In the genomic region with DNA sequence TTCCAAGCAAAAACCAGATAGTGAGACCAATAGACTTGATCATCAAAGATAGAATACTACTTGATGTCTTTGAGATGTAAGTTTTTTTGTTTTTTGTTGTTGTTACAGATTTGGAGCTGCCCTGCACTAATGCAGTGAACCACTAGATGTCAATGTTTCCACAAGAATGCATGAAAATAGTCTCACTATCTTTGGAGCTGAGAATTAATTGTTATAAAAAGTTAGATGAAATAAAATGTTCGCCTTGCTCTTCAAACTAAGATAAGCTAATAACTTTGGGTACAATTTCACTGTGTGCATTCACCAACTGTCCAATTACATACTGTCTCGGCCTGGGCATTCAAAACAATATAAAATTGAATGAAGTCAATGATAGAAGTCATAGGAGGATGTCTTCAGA, we compare ENCODE assay signal across 9 mouse cellular contexts.
DNase-seq lines count a peak whose midpoint lies in the region; ATAC-seq lines count a peak whose summit lies in the region.
"Had no signal": no experiment of that assay in that cellular context is flagged by ENCODE, and none has a peak within 500 bp of the region (broad histone marks: within the 10 kb centered on the region; RNA-seq: fewer than 3 reads in every experiment).

No protein-coding gene starts in this region.

- no peaks in the 10 kb centered on the region for H3K4me1 ChIP-seq in neural tube, embryonic 11.5 days (ENCODE audit: control insufficient read depth, insufficient read depth, low read length)
- no peaks in the 10 kb centered on the region for H3K4me1 ChIP-seq in neural tube, embryonic 15.5 days
- H3K4me1 ChIP-seq: midbrain, embryonic 12.5 days had no signal

- no peaks in the 10 kb centered on the region for H3K27me3 ChIP-seq in neural tube, embryonic 11.5 days (ENCODE audit: control insufficient read depth, insufficient read depth, low read length)
- no peaks in the 10 kb centered on the region for H3K27me3 ChIP-seq in neural tube, embryonic 15.5 days (replicated peaks)
- H3K27me3 ChIP-seq: midbrain, embryonic 12.5 days had no signal

- H3K9me3 ChIP-seq in neural tube, embryonic 11.5 days (ENCODE audit: control insufficient read depth, low read length) = no peaks in the 10 kb centered on the region
- no peaks in the 10 kb centered on the region for H3K9me3 ChIP-seq in neural tube, embryonic 15.5 days (replicated peaks)
- H3K9me3 ChIP-seq: midbrain, embryonic 12.5 days had no signal

- DNase-seq in adrenal gland, postnatal 14 days = peak; percentile 17
- DNase-seq in adrenal gland, postnatal 25 days = no peak
- peak; percentile 12 for DNase-seq in neural tube, embryonic 11.5 days (ENCODE audit: low spot score)
- DNase-seq in cerebellum, postnatal 14 days = peak; percentile 68 to 74
- peak; percentile 40 for DNase-seq in kidney, adult 9 months
- peak; percentile 12 for DNase-seq in lung, postnatal 25 days (ENCODE audit: low spot score)

- H3K36me3 ChIP-seq in neural tube, embryonic 11.5 days (ENCODE audit: control insufficient read depth, insufficient read depth, low read length) = no peaks in the 10 kb centered on the region
- H3K36me3 ChIP-seq in neural tube, embryonic 15.5 days = no peaks in the 10 kb centered on the region
- H3K36me3 ChIP-seq: midbrain, embryonic 12.5 days had no signal

- no peak overlapping the region for H3K27ac ChIP-seq in neural tube, embryonic 11.5 days (ENCODE audit: low read depth, low read length)
- H3K27ac ChIP-seq in neural tube, embryonic 15.5 days (replicated peaks) = no peak overlapping the region
- H3K27ac ChIP-seq: midbrain, embryonic 12.5 days had no signal

- no peak overlapping the region for H3K4me2 ChIP-seq in neural tube, embryonic 11.5 days (ENCODE audit: low read depth)
- no peak overlapping the region for H3K4me2 ChIP-seq in neural tube, embryonic 15.5 days
- H3K4me2 ChIP-seq: midbrain, embryonic 12.5 days had no signal

- no peak overlapping the region for H3K4me3 ChIP-seq in neural tube, embryonic 11.5 days (ENCODE audit: low read depth, low read length)
- no peak overlapping the region for H3K4me3 ChIP-seq in neural tube, embryonic 15.5 days (replicated peaks)
- H3K4me3 ChIP-seq: midbrain, embryonic 12.5 days had no signal

- no peak for ATAC-seq in neural tube, embryonic 11.5 days (ENCODE audit: insufficient read depth, low FRiP score, low TSS enrichment)
- no peak for ATAC-seq in neural tube, embryonic 15.5 days (ENCODE audit: low FRiP score)
- ATAC-seq in erythroid progenitor cell, adult 5-6 weeks (replicated peaks; ENCODE audit: low FRiP score, poor library complexity, severe bottlenecking) = no peak

- WGBS in neural tube, embryonic 11.5 days = 64% methylated on average over 2 of the region's 2 CpGs
- WGBS in neural tube, embryonic 15.5 days = 45% methylated on average over 2 of the region's 2 CpGs

- no peak overlapping the region for H3K9ac ChIP-seq in neural tube, embryonic 11.5 days (ENCODE audit: low read length)
- no peak overlapping the region for H3K9ac ChIP-seq in neural tube, embryonic 15.5 days (replicated peaks)
- H3K9ac ChIP-seq: midbrain, embryonic 12.5 days had no signal
